Mouse (Mus musculus) gastrocnemius, adult 2 months (tissue): Measurements from ENCODE around the gene Mapt. TPM values are rescaled to one million over a fixed set of nuclear protein-coding genes. Genes with fewer than 3 reads are reported as not detected.

ENCODE experiments used
- DNase-seq: peaks from one replicate; pipeline ENCODE4 v3.0.0; 2022
- H3K27ac ChIP-seq: fragments of 200-600 bp; 2 replicates; pipeline ENCODE4 v1.8.1; 2022; ENCODE audit warnings: mild to moderate bottlenecking
- H3K4me3 ChIP-seq: fragments of 200-600 bp; 2 replicates; pipeline ENCODE4 v1.8.1; 2022; ENCODE audit warnings: mild to moderate bottlenecking, moderate library complexity
- CTCF ChIP-seq: fragments of 200-600 bp; IDR thresholded peaks from 2 replicates; pipeline ENCODE4 v1.8.1; 2022; ENCODE audit warnings: antibody characterized with exemption, mild to moderate bottlenecking, moderate library complexity
- intact Hi-C: fragments of 180-260 bp; cut with DNase I; formaldehyde crosslinking; loops from one replicate; pipeline ENCODE4 v1.15.1; 2025
- total RNA-seq, 2 experiments: library from RNA; stranded (reverse); gene quantifications; 2 replicates each; pipeline ENCODE4 v1.2.3; 2021

The Mapt gene
- total RNA-seq, 2 experiments from 2014 or later, result 66.3 to 79.2 TPM

DNA sequence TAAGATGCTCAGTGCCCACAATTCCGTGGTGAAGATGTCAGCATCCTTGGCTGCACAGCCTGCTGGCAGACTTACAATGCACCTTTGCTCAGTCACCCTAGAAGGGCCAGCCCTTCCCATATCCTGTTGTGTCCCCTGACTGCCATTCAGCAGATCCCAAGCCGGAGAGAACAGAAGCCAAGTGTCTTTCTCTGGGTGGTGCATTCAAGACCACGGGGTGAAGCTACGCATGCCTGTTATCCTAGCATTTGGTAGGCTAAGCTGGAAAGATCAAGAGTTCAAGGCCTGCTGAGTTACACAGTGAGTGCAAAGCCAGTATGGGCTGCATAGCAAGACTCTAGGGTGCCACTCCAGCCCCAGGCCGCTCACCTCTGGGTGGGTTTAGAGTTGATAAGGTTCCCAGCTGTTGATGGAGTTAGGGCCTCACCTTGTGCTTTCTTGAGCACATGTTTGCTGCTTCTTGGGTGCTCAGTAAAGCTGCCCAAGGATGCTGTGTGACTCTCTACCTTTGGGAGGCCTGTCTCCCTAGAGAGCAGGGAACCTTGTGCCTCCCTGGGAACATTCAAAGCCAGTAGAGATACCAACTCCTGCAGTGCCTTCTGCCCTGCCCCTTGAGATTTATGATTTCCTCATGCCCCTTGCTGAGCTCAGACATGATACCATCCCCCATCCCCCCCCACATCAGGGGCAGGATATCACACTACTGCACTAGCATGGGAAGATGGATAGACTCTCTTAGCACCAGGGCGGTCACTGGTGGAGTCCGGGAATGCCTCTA lies 61.4 kb downstream of the Mapt start:
- no peak for DNase-seq
- intact Hi-C loops, result no loop called here
- TF ChIP-seq CTCF, result no peak
- H3K4me3 ChIP-seq, result no peak overlapping the region
- no peak overlapping the region for H3K27ac ChIP-seq

- Histone ChIP-seq H3K27ac (no peak overlapping the region), H3K4me3 (no peak overlapping the region)
- no peak for TF ChIP-seq CTCF
- no peak for DNase-seq
- intact Hi-C loops, result no loop called here
Measured at GRCm38 (mm10) chr11:104293241-104293640, 62.1 kb downstream of the Mapt start.

DNA sequence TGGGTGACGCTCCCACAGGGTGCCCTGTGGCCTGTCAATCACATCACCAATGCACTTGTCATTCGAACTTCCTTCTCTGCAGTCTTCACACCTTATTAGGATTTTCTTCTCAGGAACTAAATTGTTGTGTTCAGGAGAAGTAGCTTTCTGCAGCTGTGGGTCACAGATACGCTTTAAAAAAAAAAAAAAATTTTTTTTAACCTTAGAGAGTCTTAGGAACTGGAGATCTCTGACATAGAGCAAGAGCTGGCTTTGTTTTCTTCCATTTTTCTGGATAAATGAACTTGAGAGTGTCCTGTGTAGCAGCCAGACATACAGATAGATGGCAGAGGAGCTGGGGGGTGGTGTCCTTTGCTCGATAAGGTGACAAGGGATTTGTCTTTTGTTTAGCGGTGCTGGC lies 64.0 kb downstream of the Mapt start:
- TF ChIP-seq CTCF, result no peak
- Histone ChIP-seq H3K27ac (no peak overlapping the region), H3K4me3 (no peak overlapping the region)
- intact Hi-C loops, result no loop called here
- no peak for DNase-seq

GRCm38 (mm10) chr11:104295656-104296055 lies 64.5 kb downstream of the Mapt start:
- H3K27ac ChIP-seq, result no peak overlapping the region
- H3K4me3 ChIP-seq, result no peak overlapping the region
- no peak for TF ChIP-seq CTCF
- intact Hi-C loops, result no loop called here
- no peak for DNase-seq

DNA sequence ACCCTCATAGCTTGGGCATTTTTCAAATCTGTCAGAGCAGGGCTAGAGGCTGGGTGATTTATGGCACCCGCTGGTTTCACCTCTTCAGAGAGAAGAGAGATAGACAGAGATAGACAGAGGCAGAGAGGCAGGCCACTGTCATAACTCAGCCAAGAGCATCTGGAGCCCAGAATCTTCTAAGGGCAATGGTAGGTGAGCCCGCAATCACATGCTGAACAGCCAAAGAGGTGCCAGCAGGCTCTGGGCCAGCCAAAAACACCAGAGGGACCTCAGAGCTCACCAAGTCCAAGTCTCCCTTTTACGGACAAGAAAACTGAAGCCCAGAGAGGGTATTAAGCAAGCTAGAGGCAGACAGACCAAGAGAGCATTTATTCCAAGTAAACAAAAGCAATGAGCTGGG lies 66.5 kb downstream of the Mapt start:
- H3K27ac ChIP-seq, result no peak overlapping the region

DNA sequence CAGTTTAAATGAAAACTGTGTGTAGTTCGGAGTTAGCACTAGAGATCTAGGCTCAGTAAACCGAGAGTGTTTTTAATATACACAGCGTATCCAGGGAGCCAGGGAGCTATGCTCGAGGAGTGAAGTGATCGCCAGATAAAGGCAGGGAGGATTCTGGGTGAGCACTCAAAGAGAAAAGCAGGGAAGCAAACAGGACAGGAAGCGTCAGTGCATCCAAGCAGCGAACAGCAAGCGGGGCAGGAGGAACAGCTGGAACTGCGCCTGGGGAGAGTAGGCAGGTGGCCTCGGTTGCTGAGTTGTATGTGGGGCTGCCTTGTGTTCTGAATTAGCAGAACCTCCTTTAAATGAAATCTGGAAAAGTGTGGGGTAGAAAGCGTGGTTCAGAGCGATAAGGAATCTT lies 71.4 kb downstream of the Mapt start:
- TF ChIP-seq CTCF, result no peak
- H3K4me3 ChIP-seq, result peak overlapping the region; percentile 37
- intact Hi-C loops, result no loop called here
- H3K27ac ChIP-seq, result no peak overlapping the region
- no peak for DNase-seq

More for the DNA sequence above, 66.5 kb downstream of the Mapt start:
- TF ChIP-seq CTCF, result no peak
- intact Hi-C loops, result no loop called here
- peak; percentile 44 for DNase-seq
- no peak overlapping the region for H3K4me3 ChIP-seq

GRCm38 (mm10) chr11:104303088-104303960 lies 72.1 kb downstream of the Mapt start:
- intact Hi-C loops, result no loop called here

GRCm38 (mm10) chr11:104305711-104306110 lies 74.5 kb downstream of the Mapt start:
- DNase-seq, result no peak
- intact Hi-C loops, result no loop called here
- no peak for TF ChIP-seq CTCF

More at GRCm38 (mm10) chr11:104303088-104303960, 72.1 kb downstream of the Mapt start:
- no peak for TF ChIP-seq CTCF
- no peak overlapping the region for H3K4me3 ChIP-seq
- H3K27ac ChIP-seq, result no peak overlapping the region
- no peak for DNase-seq

DNA sequence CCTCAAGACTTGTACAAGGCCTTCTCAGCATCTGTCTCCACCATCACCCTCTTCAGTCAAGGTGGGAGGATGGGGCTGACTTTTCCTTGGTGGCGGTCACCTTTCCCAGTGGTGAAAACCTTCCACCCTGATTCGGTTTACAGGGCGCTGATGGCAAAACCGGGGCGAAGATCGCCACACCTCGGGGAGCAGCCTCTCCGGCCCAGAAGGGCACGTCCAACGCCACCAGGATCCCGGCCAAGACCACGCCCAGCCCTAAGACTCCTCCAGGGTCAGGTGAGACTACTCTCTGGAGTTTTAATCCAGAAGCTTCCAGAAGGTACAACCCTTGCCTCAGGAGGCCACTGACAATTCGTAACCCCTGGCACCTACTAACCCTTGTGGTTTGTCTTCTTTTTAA lies 75.3 kb downstream of the Mapt start:
- Histone ChIP-seq H3K4me3 (no peak overlapping the region), H3K27ac (no peak overlapping the region)
- TF ChIP-seq CTCF, result no peak
- intact Hi-C loops, result no loop called here
- DNase-seq, result no peak

More at GRCm38 (mm10) chr11:104305711-104306110, 74.5 kb downstream of the Mapt start:
- no peak overlapping the region for H3K4me3 ChIP-seq
- H3K27ac ChIP-seq, result no peak overlapping the region

GRCm38 (mm10) chr11:104307136-104307535 lies 75.9 kb downstream of the Mapt start:
- no peak overlapping the region for H3K27ac ChIP-seq
- intact Hi-C loops, result no loop called here
- no peak for TF ChIP-seq CTCF
- DNase-seq, result peak; percentile 33
- H3K4me3 ChIP-seq, result no peak overlapping the region

GRCm38 (mm10) chr11:104309377-104310225 lies 78.4 kb downstream of the Mapt start:
- no peak for DNase-seq
- intact Hi-C loops, result no loop called here
- TF ChIP-seq CTCF, result no peak
- no peak overlapping the region for H3K27ac ChIP-seq
- H3K4me3 ChIP-seq, result no peak overlapping the region

DNA sequence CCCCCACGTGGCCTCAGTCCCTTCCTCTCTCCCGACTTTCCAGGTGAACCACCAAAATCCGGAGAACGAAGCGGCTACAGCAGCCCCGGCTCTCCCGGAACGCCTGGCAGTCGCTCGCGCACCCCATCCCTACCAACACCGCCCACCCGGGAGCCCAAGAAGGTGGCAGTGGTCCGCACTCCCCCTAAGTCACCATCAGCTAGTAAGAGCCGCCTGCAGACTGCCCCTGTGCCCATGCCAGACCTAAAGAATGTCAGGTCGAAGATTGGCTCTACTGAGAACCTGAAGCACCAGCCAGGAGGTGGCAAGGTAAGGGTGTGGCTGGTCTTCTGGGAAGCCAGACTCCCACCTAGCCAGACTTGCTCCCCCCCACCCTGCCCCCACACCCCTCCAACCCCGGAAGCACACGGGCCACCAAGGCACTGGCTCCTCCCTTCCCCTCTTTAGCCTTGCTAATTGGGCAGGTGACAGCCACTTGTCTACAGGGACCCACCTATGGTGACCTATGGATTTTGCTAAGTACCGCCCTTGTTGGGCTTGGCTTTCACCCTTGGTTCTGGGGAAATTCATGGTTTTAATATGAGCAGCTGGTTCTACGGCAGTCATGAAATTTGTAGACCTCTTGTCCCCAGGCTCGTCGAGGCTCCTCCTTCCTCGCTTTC lies 79.2 kb downstream of the Mapt start:
- Histone ChIP-seq H3K4me3 (no peak overlapping the region), H3K27ac (no peak overlapping the region)
- intact Hi-C loops, result no loop called here
- no peak for DNase-seq
- TF ChIP-seq CTCF, result no peak
